In genomic region chr13:49807146-49807545, GRCm38 (mm10) we compare ENCODE assay signal across 16 mouse cellular contexts. TPM values are rescaled to one million over a fixed set of nuclear protein-coding genes. Genes with fewer than 3 reads are reported as not detected.
DNase-seq lines count a peak whose midpoint lies in the region; ATAC-seq and TF ChIP-seq lines count a peak whose summit lies in the region.
"Had no signal": no experiment of that assay in that cellular context is flagged by ENCODE, and none has a peak within 500 bp of the region (broad histone marks: within the 10 kb centered on the region; RNA-seq: fewer than 3 reads in every experiment).

No protein-coding gene starts in this region.

- intact Hi-C loops in heart, postnatal 10 days (cut with DNase I), result no loop called here

- no peak for ATAC-seq in G1E (ENCODE audit: extremely low read depth, insufficient number of reproducible peaks, low FRiP score, poor library complexity, severe bottlenecking)
- ATAC-seq in megakaryocyte progenitor cell, adult 5-6 weeks (replicated peaks; ENCODE audit: poor library complexity), result peak; percentile 31
- ATAC-seq: midbrain, embryonic 13.5 days had no signal

- H3K4me1 ChIP-seq in testis, adult 2 months (ENCODE audit: control insufficient read depth, insufficient read depth, low read length), result no peaks in the 10 kb centered on the region
- H3K4me1 ChIP-seq in G1E (ENCODE audit: insufficient read depth, low read depth, low read length), result no peaks in the 10 kb centered on the region
- H3K4me1 ChIP-seq: embryonic facial prominence, embryonic 13.5 days; forebrain, embryonic 12.5 days; limb, embryonic 13.5 days; midbrain, embryonic 13.5 days; neural tube, embryonic 12.5 days had no signal

- no peaks in the 10 kb centered on the region for H3K9me3 ChIP-seq in G1E (replicated peaks)
- H3K9me3 ChIP-seq: embryonic facial prominence, embryonic 13.5 days; forebrain, embryonic 12.5 days; limb, embryonic 13.5 days; midbrain, embryonic 13.5 days had no signal

- no peaks in the 10 kb centered on the region for H3K36me3 ChIP-seq in testis, adult 2 months (ENCODE audit: control insufficient read depth, insufficient read depth, low read length)
- H3K36me3 ChIP-seq in G1E (replicated peaks), result no peaks in the 10 kb centered on the region
- H3K36me3 ChIP-seq: embryonic facial prominence, embryonic 13.5 days; forebrain, embryonic 12.5 days; limb, embryonic 13.5 days; midbrain, embryonic 13.5 days; neural tube, embryonic 12.5 days had no signal

- DNase-seq in heart, postnatal 10 days, result peak; percentile 1 to 4
- DNase-seq in heart, postnatal 4 days, result no peak
- DNase-seq in testis, postnatal 14 days (ENCODE audit: low spot score), result no peak
- peak; percentile 8 for DNase-seq in G1E (ENCODE audit: low spot score)
- no peak for DNase-seq in ovary, postnatal 14 days (ENCODE audit: low spot score)
- DNase-seq: cerebellum, adult 8-10 months; gastrocnemius, postnatal 14 days; heart, postnatal 14 days; kidney, adult 8-10 months had no signal

- no peak for TF ChIP-seq POLR2A in testis, adult 2 months (IDR thresholded peaks at IDR 0.05; ENCODE audit: control insufficient read depth, low read depth, low read length)

- H3K4me3 ChIP-seq in testis, adult 2 months (ENCODE audit: control insufficient read depth, low read depth, low read length), result no peak overlapping the region
- no peak overlapping the region for H3K4me3 ChIP-seq in G1E (ENCODE audit: low read depth, low read length)
- H3K4me3 ChIP-seq: embryonic facial prominence, embryonic 13.5 days; forebrain, embryonic 12.5 days; limb, embryonic 13.5 days; midbrain, embryonic 13.5 days; neural tube, embryonic 12.5 days had no signal

- TF ChIP-seq CTCF in testis, adult 2 months (IDR thresholded peaks at IDR 0.05; ENCODE audit: control insufficient read depth, insufficient read depth, insufficient replicate concordance, low read depth, low read length), result peak; percentile 12; the same call in 1 of the 2 replicates
- TF ChIP-seq CTCF in G1E (IDR thresholded peaks at IDR 0.05; ENCODE audit: low read depth, low read length), result no peak

- no peaks in the 10 kb centered on the region for H3K27me3 ChIP-seq in testis, adult 2 months (ENCODE audit: control insufficient read depth, insufficient read depth, low read length)
- no peaks in the 10 kb centered on the region for H3K27me3 ChIP-seq in G1E (ENCODE audit: insufficient read depth, low read length)
- H3K27me3 ChIP-seq: embryonic facial prominence, embryonic 13.5 days; forebrain, embryonic 12.5 days; limb, embryonic 13.5 days; midbrain, embryonic 13.5 days; neural tube, embryonic 12.5 days had no signal

- H3K27ac ChIP-seq in testis, adult 2 months (ENCODE audit: control insufficient read depth, insufficient read depth, low read depth, low read length), result no peak overlapping the region
- H3K27ac ChIP-seq: embryonic facial prominence, embryonic 13.5 days; forebrain, embryonic 12.5 days; limb, embryonic 13.5 days; midbrain, embryonic 13.5 days; neural tube, embryonic 12.5 days had no signal

RNA-seq across cellular contexts. Expression of gene Gm30302, which starts 8.3 kb away (rescaled TPM):
- total RNA-seq in heart, postnatal 10 days (2021), result under 1 TPM; 0.43 to 0.89 TPM
- under 1 TPM; 0.07 to 0.55 TPM for total RNA-seq in heart, postnatal 4 days (2021)
- polyA plus RNA-seq in testis, adult 2 months (2012; rRNA removed), result 19.3 and 19.7 TPM in 2 replicates
- total RNA-seq in G1E (2014; fragmentation: Nextera tagmentation) (not detected in 2 replicates), G1E (2017) (0.05 and 0.17 TPM in 2 replicates)
- not detected in 2 replicates for polyA plus RNA-seq in G1E (2012)
- total RNA-seq in megakaryocyte progenitor cell, adult 5-6 weeks (2015), result not detected in 2 replicates
- not detected in 2 replicates for total RNA-seq in megakaryocyte progenitor cell, adult 5-6 weeks (2017)
- total RNA-seq: gastrocnemius, postnatal 14 days had no signal
- polyA plus RNA-seq: embryonic facial prominence, embryonic 13.5 days; forebrain, embryonic 12.5 days; limb, embryonic 13.5 days; midbrain, embryonic 13.5 days had no signal

Comparison
In these comparisons a context has a peak if more than half of its experiments do, and no peak if none do; other contexts are left out.
1. DNase-seq: peak in heart, postnatal 10 days (2 of 2) and G1E (single experiment); none in heart, postnatal 4 days (single experiment), testis, postnatal 14 days (single experiment) and ovary, postnatal 14 days (single experiment).